Mouse (Mus musculus): Measurements from ENCODE around the gene Cdc14a. TPM values are rescaled to one million over a fixed set of nuclear protein-coding genes. Genes with fewer than 3 reads are reported as not detected.

The Cdc14a gene
- polyA plus RNA-seq, 1 experiment: 8.0 TPM

DNA sequence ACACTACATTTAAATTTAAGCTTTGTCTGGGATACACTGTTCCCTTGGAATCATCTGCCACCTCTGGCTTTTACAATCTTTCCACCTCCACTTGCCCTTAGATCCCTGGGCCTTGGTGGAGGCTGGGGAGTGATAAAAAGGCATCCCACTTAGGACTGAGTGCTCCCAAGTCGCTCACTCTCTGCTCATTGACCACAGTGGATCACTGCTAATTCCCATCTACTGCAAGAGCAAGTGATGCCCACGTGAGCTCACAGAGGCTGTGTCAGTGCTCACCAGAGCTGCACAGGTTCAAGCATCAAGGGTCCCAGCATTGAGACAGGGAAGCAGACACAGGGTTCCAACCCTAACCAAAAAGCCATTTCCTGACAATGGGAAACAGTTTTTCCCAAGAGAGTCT is 98.3 kb downstream of the Cdc14a start:
- 100% methylated on average over 2 of the region's 2 CpGs for WGBS
- H3K4me3 ChIP-seq (ENCODE audit: control insufficient read depth, insufficient read depth, low read length): no peak overlapping the region
- H3K36me3 ChIP-seq (ENCODE audit: control insufficient read depth, insufficient read depth, low read length): no peaks in the 10 kb centered on the region
- no peaks in the 10 kb centered on the region for H3K27me3 ChIP-seq (ENCODE audit: control insufficient read depth, insufficient read depth, low read length)
- no peak overlapping the region for H3K27ac ChIP-seq (ENCODE audit: control insufficient read depth, insufficient read depth, low read length)
- H3K4me1 ChIP-seq (replicated peaks; ENCODE audit: control insufficient read depth, insufficient read depth, low read length): peaks cover 6% of the 10 kb centered on the region; the same call in 1 of the 2 replicates
- TF ChIP-seq CTCF (IDR thresholded peaks at IDR 0.05; ENCODE audit: borderline replicate concordance, control insufficient read depth, extremely low read depth, insufficient read depth, low read length, poor library complexity) (no peak), POLR2A (IDR thresholded peaks at IDR 0.05; ENCODE audit: control insufficient read depth, extremely low read depth, insufficient read depth, low read length, poor library complexity) (no peak)
- no peak for DNase-seq

DNA sequence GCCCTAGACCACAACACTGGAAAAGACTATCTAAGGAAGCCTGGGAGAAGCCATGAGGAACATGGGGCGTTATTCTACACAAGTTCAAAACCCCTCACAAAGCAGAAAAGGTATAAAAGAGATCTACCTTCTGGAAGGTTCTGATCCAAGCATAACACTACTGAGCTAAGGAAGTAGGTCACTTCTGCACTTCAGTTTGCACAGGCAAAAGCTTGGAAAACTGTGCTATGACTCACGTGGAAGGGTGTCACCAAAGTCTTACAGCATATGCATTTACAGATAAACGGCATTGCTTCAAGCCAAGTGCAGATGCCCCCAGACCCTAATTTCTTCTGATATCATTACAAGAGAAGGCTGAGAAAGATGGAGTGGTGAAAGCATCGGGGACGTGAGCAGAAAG is 104.1 kb downstream of the Cdc14a start:
- no peaks in the 10 kb centered on the region for H3K27me3 ChIP-seq (ENCODE audit: control insufficient read depth, insufficient read depth, low read length)
- TF ChIP-seq POLR2A (IDR thresholded peaks at IDR 0.05; ENCODE audit: control insufficient read depth, extremely low read depth, insufficient read depth, low read length, poor library complexity) (no peak), CTCF (IDR thresholded peaks at IDR 0.05; ENCODE audit: borderline replicate concordance, control insufficient read depth, extremely low read depth, insufficient read depth, low read length, poor library complexity) (no peak)
- H3K4me1 ChIP-seq (replicated peaks; ENCODE audit: control insufficient read depth, insufficient read depth, low read length): no peaks in the 10 kb centered on the region
- H3K4me3 ChIP-seq (ENCODE audit: control insufficient read depth, insufficient read depth, low read length): no peak overlapping the region
- no peak overlapping the region for H3K27ac ChIP-seq (ENCODE audit: control insufficient read depth, insufficient read depth, low read length)
- no peak for DNase-seq
- no peaks in the 10 kb centered on the region for H3K36me3 ChIP-seq (ENCODE audit: control insufficient read depth, insufficient read depth, low read length)
- 95% methylated on average over 5 of the region's 5 CpGs for WGBS

DNA sequence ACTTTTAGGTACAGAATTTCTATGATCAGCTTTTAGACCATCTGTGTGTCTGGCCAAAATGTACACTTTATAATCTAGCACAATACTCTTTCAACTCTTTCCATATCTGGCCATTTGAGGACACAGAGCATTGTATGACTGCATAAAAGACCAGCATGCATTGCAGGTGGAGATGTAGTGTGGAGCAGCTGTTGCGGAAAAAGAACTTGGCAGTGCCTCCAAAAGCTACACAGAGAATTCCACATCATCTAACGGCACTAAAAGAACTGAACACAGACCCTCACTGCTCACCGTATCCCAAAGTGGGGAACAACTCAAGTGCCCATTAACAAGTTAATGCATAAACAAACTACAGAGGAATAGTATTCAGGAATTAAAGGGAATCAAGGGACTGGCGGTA is 112.0 kb downstream of the Cdc14a start:
- WGBS: over 99% methylated on average over 4 of the region's 4 CpGs
- H3K27me3 ChIP-seq (ENCODE audit: control insufficient read depth, insufficient read depth, low read length): no peaks in the 10 kb centered on the region
- H3K36me3 ChIP-seq (ENCODE audit: control insufficient read depth, insufficient read depth, low read length): no peaks in the 10 kb centered on the region; the same call in 1 of the 2 replicates
- no peak overlapping the region for H3K4me3 ChIP-seq (ENCODE audit: control insufficient read depth, insufficient read depth, low read length)
- TF ChIP-seq POLR2A (IDR thresholded peaks at IDR 0.05; ENCODE audit: control insufficient read depth, extremely low read depth, insufficient read depth, low read length, poor library complexity) (no peak), CTCF (IDR thresholded peaks at IDR 0.05; ENCODE audit: borderline replicate concordance, control insufficient read depth, extremely low read depth, insufficient read depth, low read length, poor library complexity) (no peak)
- DNase-seq: no peak
- no peaks in the 10 kb centered on the region for H3K4me1 ChIP-seq (replicated peaks; ENCODE audit: control insufficient read depth, insufficient read depth, low read length)
- no peak overlapping the region for H3K27ac ChIP-seq (ENCODE audit: control insufficient read depth, insufficient read depth, low read length)

DNA sequence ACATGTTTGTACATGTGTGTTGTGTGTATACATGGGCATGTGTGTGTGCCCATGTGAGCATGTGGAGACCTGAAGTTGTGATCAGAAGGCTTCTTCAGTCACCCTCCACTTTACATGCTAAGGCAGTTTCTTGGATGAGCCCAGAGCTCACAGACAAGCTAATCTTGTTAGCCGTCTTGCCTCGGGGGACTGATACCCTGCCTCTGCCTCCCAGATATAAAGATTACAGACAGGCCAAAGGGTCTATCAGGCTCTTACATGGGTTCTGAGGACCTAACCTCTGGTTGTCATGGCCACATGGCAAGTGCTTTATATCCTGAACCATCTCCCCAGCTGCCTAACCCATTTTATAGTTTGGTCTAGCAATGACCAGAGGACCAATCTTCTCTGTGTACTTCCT is 112.7 kb downstream of the Cdc14a start:
- WGBS: 100% methylated on average over 2 of the region's 2 CpGs
- TF ChIP-seq POLR2A (IDR thresholded peaks at IDR 0.05; ENCODE audit: control insufficient read depth, extremely low read depth, insufficient read depth, low read length, poor library complexity) (no peak), CTCF (IDR thresholded peaks at IDR 0.05; ENCODE audit: borderline replicate concordance, control insufficient read depth, extremely low read depth, insufficient read depth, low read length, poor library complexity) (no peak)
- H3K27ac ChIP-seq (ENCODE audit: control insufficient read depth, insufficient read depth, low read length): no peak overlapping the region

DNA sequence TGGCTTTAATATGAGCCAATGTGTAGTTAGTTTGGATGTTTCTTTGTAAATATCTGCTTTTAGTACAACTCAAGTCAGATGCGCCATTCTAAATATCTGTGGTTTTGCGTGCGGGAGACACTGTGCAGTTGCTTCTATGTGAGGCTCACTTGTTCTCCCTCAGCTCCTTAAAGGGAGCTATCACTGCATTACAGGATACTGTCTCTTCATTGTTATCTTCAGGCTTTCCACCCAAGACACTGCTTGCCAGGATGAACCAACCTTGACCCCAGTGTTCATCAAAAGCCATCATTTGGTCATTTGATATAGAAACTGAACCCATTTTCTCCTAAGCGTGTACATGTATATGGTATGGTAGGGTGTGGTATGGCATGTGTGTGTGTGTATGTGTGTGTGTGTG is 113.2 kb downstream of the Cdc14a start:
- no peak for TF ChIP-seq CTCF (IDR thresholded peaks at IDR 0.05; ENCODE audit: borderline replicate concordance, control insufficient read depth, extremely low read depth, insufficient read depth, low read length, poor library complexity)
- TF ChIP-seq POLR2A (IDR thresholded peaks at IDR 0.05; ENCODE audit: control insufficient read depth, extremely low read depth, insufficient read depth, low read length, poor library complexity): no peak
- no peak overlapping the region for H3K27ac ChIP-seq (ENCODE audit: control insufficient read depth, insufficient read depth, low read length)
- DNase-seq: no peak
- H3K4me3 ChIP-seq (ENCODE audit: control insufficient read depth, insufficient read depth, low read length): no peak overlapping the region
- 98% methylated on average over 4 of the region's 4 CpGs for WGBS
- no peaks in the 10 kb centered on the region; the same call in 1 of the 2 replicates for H3K36me3 ChIP-seq (ENCODE audit: control insufficient read depth, insufficient read depth, low read length)
- H3K27me3 ChIP-seq (ENCODE audit: control insufficient read depth, insufficient read depth, low read length): no peaks in the 10 kb centered on the region
- H3K4me1 ChIP-seq (replicated peaks; ENCODE audit: control insufficient read depth, insufficient read depth, low read length): no peaks in the 10 kb centered on the region

More for the DNA sequence above, 112.7 kb downstream of the Cdc14a start:
- Histone ChIP-seq H3K4me1 (replicated peaks; ENCODE audit: control insufficient read depth, insufficient read depth, low read length) (no peaks in the 10 kb centered on the region), H3K27me3 (ENCODE audit: control insufficient read depth, insufficient read depth, low read length) (no peaks in the 10 kb centered on the region), H3K36me3 (ENCODE audit: control insufficient read depth, insufficient read depth, low read length) (no peaks in the 10 kb centered on the region; the same call in 1 of the 2 replicates), H3K4me3 (ENCODE audit: control insufficient read depth, insufficient read depth, low read length) (no peak overlapping the region)
- DNase-seq: no peak

DNA sequence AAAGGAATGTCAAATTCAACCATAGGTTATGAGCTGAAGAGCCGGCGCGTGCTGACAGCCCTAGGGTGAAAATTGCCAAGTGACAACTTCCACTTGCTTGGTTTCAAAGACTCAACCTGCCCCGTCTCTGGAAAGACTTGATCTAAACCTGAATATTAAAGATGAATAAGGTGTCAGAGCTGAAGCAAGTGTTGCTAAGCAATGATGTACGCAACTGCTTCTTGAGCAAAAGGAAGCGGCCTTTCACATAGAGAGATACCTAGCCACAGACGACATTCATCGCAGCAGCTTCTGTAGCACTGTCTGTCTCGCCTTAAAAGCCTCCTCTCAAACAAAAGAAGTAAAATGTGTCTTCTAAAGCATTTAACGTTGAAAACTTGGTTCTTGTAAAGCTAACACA is 113.8 kb downstream of the Cdc14a start:
- Histone ChIP-seq H3K4me3 (ENCODE audit: control insufficient read depth, insufficient read depth, low read length) (no peak overlapping the region), H3K27ac (ENCODE audit: control insufficient read depth, insufficient read depth, low read length) (no peak overlapping the region), H3K36me3 (ENCODE audit: control insufficient read depth, insufficient read depth, low read length) (no peaks in the 10 kb centered on the region; the same call in 1 of the 2 replicates), H3K4me1 (replicated peaks; ENCODE audit: control insufficient read depth, insufficient read depth, low read length) (no peaks in the 10 kb centered on the region), H3K27me3 (ENCODE audit: control insufficient read depth, insufficient read depth, low read length) (no peaks in the 10 kb centered on the region)
- DNase-seq: no peak
- whole genome bisulfite sequencing: 96% methylated on average over 10 of the region's 10 CpGs
- TF ChIP-seq CTCF (IDR thresholded peaks at IDR 0.05; ENCODE audit: borderline replicate concordance, control insufficient read depth, extremely low read depth, insufficient read depth, low read length, poor library complexity): no peak
- TF ChIP-seq POLR2A (IDR thresholded peaks at IDR 0.05; ENCODE audit: control insufficient read depth, extremely low read depth, insufficient read depth, low read length, poor library complexity): no peak

Data from thymus, adult 2 months (tissue).